In the genomic region with DNA sequence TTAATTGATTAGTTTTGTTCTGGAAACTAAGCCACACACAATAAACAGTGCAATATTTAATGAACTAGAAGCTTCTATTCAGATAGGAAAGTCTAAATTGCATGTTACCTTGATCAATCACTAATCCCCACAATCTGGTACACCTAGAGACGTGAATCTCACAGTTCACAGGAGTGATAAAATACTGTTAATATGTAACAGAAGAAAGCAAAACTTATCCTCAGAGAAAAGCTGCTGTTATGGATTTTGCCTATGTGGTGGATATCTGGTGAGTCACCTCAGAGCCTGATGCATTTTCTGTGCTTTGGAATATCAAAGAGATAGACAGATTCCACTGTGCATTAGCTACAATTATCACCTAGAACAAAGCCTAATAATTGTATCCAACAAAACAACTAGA, we compare ENCODE assay signal across 19 mouse cellular contexts.
A peak's percentile ranks its signal among the peaks of the same experiment; 100 is the strongest.
DNase-seq lines count a peak whose midpoint lies in the region; ATAC-seq and TF ChIP-seq lines count a peak whose summit lies in the region.
"Had no signal": no experiment of that assay in that cellular context is flagged by ENCODE, and none has a peak within 500 bp of the region (broad histone marks: within the 10 kb centered on the region; RNA-seq: fewer than 3 reads in every experiment).

No protein-coding gene starts in this region.

- ATAC-seq in intestine, embryonic 15.5 days = peak; percentile 73
- ATAC-seq in intestine, postnatal 0 days = no peak
- ATAC-seq in intestine, embryonic 16.5 days = peak; percentile 84
- ATAC-seq: activated CD4-positive, CD25-positive, alpha-beta regulatory T cell, adult 4 months; CD4-positive, CD25-positive, alpha-beta regulatory T cell, adult 4 months; Patski had no signal

- H3K36me3 ChIP-seq in intestine, embryonic 15.5 days = no peaks in the 10 kb centered on the region
- H3K36me3 ChIP-seq in intestine, postnatal 0 days (ENCODE audit: control insufficient read depth, insufficient read depth) = no peaks in the 10 kb centered on the region
- H3K36me3 ChIP-seq in intestine, embryonic 16.5 days (ENCODE audit: control insufficient read depth, insufficient read depth, low read length) = no peaks in the 10 kb centered on the region
- H3K36me3 ChIP-seq: G1E had no signal

- H3K9ac ChIP-seq in intestine, embryonic 15.5 days = no peak overlapping the region
- no peak overlapping the region for H3K9ac ChIP-seq in intestine, postnatal 0 days (ENCODE audit: low read depth, low read length)
- H3K9ac ChIP-seq in intestine, embryonic 16.5 days (ENCODE audit: low read depth, low read length) = no peak overlapping the region

- H3K4me3 ChIP-seq in intestine, embryonic 15.5 days (replicated peaks) = no peak overlapping the region
- H3K4me3 ChIP-seq in intestine, postnatal 0 days (ENCODE audit: low read depth, low read length) = no peak overlapping the region
- H3K4me3 ChIP-seq in intestine, embryonic 16.5 days (ENCODE audit: low read length) = no peak overlapping the region

- H3K9me3 ChIP-seq in intestine, embryonic 15.5 days = no peaks in the 10 kb centered on the region
- H3K9me3 ChIP-seq in intestine, postnatal 0 days (ENCODE audit: control insufficient read depth) = no peaks in the 10 kb centered on the region
- H3K9me3 ChIP-seq in intestine, embryonic 16.5 days (ENCODE audit: control insufficient read depth, low read length) = no peaks in the 10 kb centered on the region
- H3K9me3 ChIP-seq: G1E had no signal

- 60% methylated on average over 1 of the region's 1 CpGs for WGBS in intestine, embryonic 15.5 days
- WGBS in intestine, postnatal 0 days = 42% methylated on average over 1 of the region's 1 CpGs
- 64% methylated on average over 1 of the region's 1 CpGs for WGBS in intestine, embryonic 16.5 days

- no peak for DNase-seq in cerebellum, adult 9-10 months
- DNase-seq: adrenal gland, adult 2 months; adrenal gland, adult 8-10 months; adrenal gland, postnatal 10 days; adrenal gland, postnatal 14 days; adrenal gland, postnatal 25 days; adrenal gland, postnatal 36 days; B cell, adult 2 months; cerebellum, adult 11 months; cerebellum, adult 11-12 months; cerebellum, adult 18-20 months had no signal

- no peak overlapping the region for H3K4me2 ChIP-seq in intestine, embryonic 15.5 days (replicated peaks)
- no peak overlapping the region for H3K4me2 ChIP-seq in intestine, postnatal 0 days (replicated peaks; ENCODE audit: low read depth)
- H3K4me2 ChIP-seq in intestine, embryonic 16.5 days (ENCODE audit: low read depth, low read length) = no peak overlapping the region

- H3K27ac ChIP-seq in intestine, embryonic 15.5 days = no peak overlapping the region
- no peak overlapping the region for H3K27ac ChIP-seq in intestine, postnatal 0 days (ENCODE audit: low read depth, low read length)
- no peak overlapping the region for H3K27ac ChIP-seq in intestine, embryonic 16.5 days (ENCODE audit: low read length)

- H3K27me3 ChIP-seq in intestine, embryonic 15.5 days (replicated peaks) = no peaks in the 10 kb centered on the region
- no peaks in the 10 kb centered on the region for H3K27me3 ChIP-seq in intestine, postnatal 0 days (replicated peaks; ENCODE audit: control insufficient read depth, insufficient read depth, low read length)
- H3K27me3 ChIP-seq in intestine, embryonic 16.5 days (replicated peaks; ENCODE audit: control insufficient read depth, insufficient read depth, low read length) = no peaks in the 10 kb centered on the region
- H3K27me3 ChIP-seq: CH12.LX, Patski had no signal

- H3K4me1 ChIP-seq in intestine, embryonic 15.5 days (replicated peaks) = no peaks in the 10 kb centered on the region
- no peaks in the 10 kb centered on the region for H3K4me1 ChIP-seq in intestine, postnatal 0 days (replicated peaks; ENCODE audit: control insufficient read depth, insufficient read depth, low read length)
- no peaks in the 10 kb centered on the region for H3K4me1 ChIP-seq in intestine, embryonic 16.5 days (ENCODE audit: control insufficient read depth, insufficient read depth, low read length)

- no peak for TF ChIP-seq CTCF in intestine, postnatal 0 days (IDR thresholded peaks at IDR 0.05; ENCODE audit: low read depth)
